Mouse (Mus musculus) embryonic fibroblast, embryonic 13.5 days (primary cell): ENCODE measurements around the gene Zfp597. TPM values are rescaled to one million over a fixed set of nuclear protein-coding genes. Genes with fewer than 3 reads are reported as not detected.
"Not testable (repeated sequence)": the region's sequence is repeated elsewhere in the genome, so short reads cannot be mapped to it uniquely, and the experiment has no call there.

Source experiments
- H3K27ac ChIP-seq: 2 replicates; pipeline ENCODE4 v1.5.1; 2012; ENCODE audit warnings: low read length, control low read depth, inconsistent platforms; ENCODE audit not compliant: insufficient read depth
- H3K4me1 ChIP-seq: 2 replicates; pipeline ENCODE4 v1.6.1; 2011; ENCODE audit warnings: low read length; ENCODE audit not compliant: control insufficient read depth, insufficient read depth
- H3K4me3 ChIP-seq: 2 replicates; pipeline ENCODE4 v1.5.1; 2011; ENCODE audit warnings: mild to moderate bottlenecking, control low read depth, low read length; ENCODE audit not compliant: insufficient read depth
- CTCF ChIP-seq: IDR thresholded peaks from 2 replicates; pipeline ENCODE4 v1.5.1; 2011; ENCODE audit warnings: mild to moderate bottlenecking, control low read depth, low read length, moderate library complexity, borderline replicate concordance; ENCODE audit not compliant: insufficient read depth
- POLR2A ChIP-seq: IDR thresholded peaks from 2 replicates; pipeline ENCODE4 v1.6.1; 2011; ENCODE audit warnings: low read depth, mild to moderate bottlenecking, control low read depth, low read length, moderate library complexity
- polyA plus RNA-seq: library from polyadenylated mRNA; stranded (reverse); fragments of >200 nt; gene quantifications from 2 replicates; pipeline ENCODE4 v1.2.4, GENCODE M21; 2011; ENCODE audit warnings: low read depth; ENCODE audit not compliant: missing spikeins, insufficient read length

Zfp597 gene
- polyA plus RNA-seq, 1 experiment, result 9.8 TPM

DNA sequence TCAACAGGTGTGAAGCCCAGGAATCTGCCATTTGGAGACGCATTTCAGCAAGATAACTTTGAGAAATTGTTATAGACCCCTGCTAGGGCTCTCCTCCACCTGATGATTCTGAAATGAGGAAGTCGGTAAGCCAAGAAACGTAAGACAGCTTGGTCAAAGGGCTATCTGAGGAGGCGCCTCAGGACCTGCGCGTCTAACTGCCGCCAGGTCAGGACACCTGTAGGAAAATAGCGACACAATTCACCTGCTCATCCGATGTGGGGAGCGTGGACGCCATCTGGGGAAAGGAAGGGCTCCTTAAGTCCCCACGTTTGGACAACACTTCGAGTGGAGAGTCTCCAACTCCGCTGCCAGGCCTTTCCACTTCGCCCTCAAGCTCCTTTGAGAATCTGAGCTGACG lies 12.5 kb downstream of the Zfp597 start:
- TF ChIP-seq POLR2A (no peak), CTCF (no peak)
- H3K27ac ChIP-seq, result no peak overlapping the region
- no peaks in the 10 kb centered on the region for H3K4me1 ChIP-seq
- H3K4me3 ChIP-seq, result peak overlapping the region; percentile 70

DNA sequence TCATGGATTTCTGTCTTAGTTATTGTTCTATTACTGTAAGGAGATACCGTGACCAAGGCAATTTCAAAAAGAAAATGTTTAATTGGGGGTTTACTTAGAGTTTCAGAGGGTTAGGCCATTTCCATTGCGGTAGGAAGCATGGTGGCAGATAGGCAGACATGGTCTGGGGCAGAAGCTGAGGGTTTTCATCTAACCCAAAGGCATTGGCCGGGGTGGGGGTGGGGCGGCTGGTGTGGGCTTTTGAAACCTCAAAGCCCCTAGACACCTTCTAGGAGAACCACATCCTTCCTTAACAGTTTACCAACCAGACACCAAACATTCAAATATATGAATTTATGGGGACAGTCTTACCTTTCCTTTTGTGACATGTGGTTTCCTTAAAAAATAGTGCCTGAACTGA lies 25.1 kb downstream of the Zfp597 start:
- Histone ChIP-seq H3K4me1 (no peaks in the 10 kb centered on the region), H3K4me3 (no peak overlapping the region), H3K27ac (no peak overlapping the region)
- no peak for TF ChIP-seq POLR2A
- no peak for TF ChIP-seq CTCF

DNA sequence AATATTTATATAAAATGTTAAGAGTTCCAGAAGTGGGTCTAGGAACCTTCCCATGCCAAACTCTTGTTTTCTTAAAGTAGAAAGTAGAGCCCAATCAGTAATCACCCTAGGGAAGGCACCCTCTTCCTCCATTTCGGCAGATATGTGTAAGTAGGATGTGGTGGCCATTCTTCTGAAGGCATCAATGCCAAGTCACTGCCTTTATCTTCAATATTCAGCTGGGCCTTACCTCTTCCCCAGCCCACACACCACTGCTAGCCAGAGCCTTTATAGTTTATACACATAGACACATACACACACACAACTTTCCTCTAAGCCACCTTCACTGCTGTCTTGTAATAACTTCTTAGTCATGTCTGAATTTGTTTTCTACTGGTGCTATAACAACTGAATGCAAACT lies 28.6 kb downstream of the Zfp597 start:
- TF ChIP-seq POLR2A (no peak), CTCF (no peak)
- Histone ChIP-seq H3K27ac (no peak overlapping the region), H3K4me3 (no peak overlapping the region), H3K4me1 (no peaks in the 10 kb centered on the region)

GRCm38 (mm10) chr16:3854437-3855182 lies 29.8 kb downstream of the Zfp597 start:
- no peak overlapping the region for H3K4me3 ChIP-seq
- no peak for TF ChIP-seq CTCF
- TF ChIP-seq POLR2A, result no peak
- H3K27ac ChIP-seq, result no peak overlapping the region
- H3K4me1 ChIP-seq, result no peaks in the 10 kb centered on the region

GRCm38 (mm10) chr16:3852586-3852985 lies 31.8 kb downstream of the Zfp597 start:
- TF ChIP-seq POLR2A, result no peak
- TF ChIP-seq CTCF, result no peak
- H3K27ac ChIP-seq, result no peak overlapping the region

GRCm38 (mm10) chr16:3851301-3851700 lies 33.1 kb downstream of the Zfp597 start:
- not testable (repeated sequence) for H3K27ac ChIP-seq, H3K4me3 ChIP-seq, H3K4me1 ChIP-seq

More at GRCm38 (mm10) chr16:3852586-3852985, 31.8 kb downstream of the Zfp597 start:
- Histone ChIP-seq H3K4me3 (no peak overlapping the region), H3K4me1 (no peaks in the 10 kb centered on the region)

- TF ChIP-seq POLR2A (no peak), CTCF (no peak)
- Histone ChIP-seq H3K4me3 (no peak overlapping the region), H3K4me1 (no peaks in the 10 kb centered on the region), H3K27ac (no peak overlapping the region)
Measured at GRCm38 (mm10) chr16:3848416-3848815, 35.9 kb downstream of the Zfp597 start.

- H3K4me1 ChIP-seq, result no peaks in the 10 kb centered on the region
- TF ChIP-seq POLR2A (no peak), CTCF (no peak)
- no peak overlapping the region for H3K27ac ChIP-seq
- H3K4me3 ChIP-seq, result no peak overlapping the region; the same call in 1 of the 2 replicates
Measured at GRCm38 (mm10) chr16:3847871-3848270, 36.5 kb downstream of the Zfp597 start.

- Histone ChIP-seq H3K4me1 (no peaks in the 10 kb centered on the region), H3K27ac (no peak within 1 kb of the TSS), H3K4me3 (peak within 1 kb of the TSS; percentile 77)
- TF ChIP-seq POLR2A (peak; percentile 80), CTCF (no peak)
Measured at GRCm38 (mm10) chr16:3846711-3847518, 37.4 kb downstream of the Zfp597 start, which contains the start of gene Zfp174. Gene Zfp174 (plus strand): TSS chr16:3847268.

GRCm38 (mm10) chr16:3843796-3844195 lies 40.6 kb downstream of the Zfp597 start:
- no peak for TF ChIP-seq CTCF
- TF ChIP-seq POLR2A, result no peak
- no peak overlapping the region for H3K4me3 ChIP-seq
- H3K27ac ChIP-seq, result no peak overlapping the region
- no peaks in the 10 kb centered on the region for H3K4me1 ChIP-seq
